Mouse (Mus musculus): ENCODE results near the gene Cnn1.

- TF ChIP-seq POLR2A (IDR thresholded peaks at IDR 0.05; ENCODE audit: low read depth, low read length) = no peak
- TF ChIP-seq TCF12 (IDR thresholded peaks at IDR 0.05; ENCODE audit: low read depth, low read length) = no peak
- TF ChIP-seq EP300 (IDR thresholded peaks at IDR 0.05; ENCODE audit: low read length) = no peak
- no peak for TF ChIP-seq TBP (conservative IDR thresholded peaks at IDR 0.05; ENCODE audit: low read depth, low read length)
- no peak for TF ChIP-seq CTCF (conservative IDR thresholded peaks at IDR 0.05 in 1 of 2, IDR thresholded peaks at IDR 0.05 in 1 of 2; ENCODE audit: low read depth in 2 of 2, low read length in 2 of 2)
- TF ChIP-seq ZC3H11A (IDR thresholded peaks at IDR 0.05; ENCODE audit: low read depth, low read length) = no peak
- TF ChIP-seq NELFE (IDR thresholded peaks at IDR 0.05; ENCODE audit: low read depth, low read length) = no peak
- no peak for TF ChIP-seq SIN3A (IDR thresholded peaks at IDR 0.05; ENCODE audit: low read length)
- no peak for TF ChIP-seq NRF1 (IDR thresholded peaks at IDR 0.05; ENCODE audit: low read depth, low read length)
- TF ChIP-seq GABPA (IDR thresholded peaks at IDR 0.05; ENCODE audit: insufficient replicate concordance, low read depth, low read length) = no peak
Measured at GRCm38 (mm10) chr9:22157516-22158265, 58.7 kb downstream of the Cnn1 start.

Data from CH12.LX (cell line).